Mouse (Mus musculus): ENCODE data around the gene Slc12a9. TPM values are rescaled to one million over a fixed set of nuclear protein-coding genes. Genes with fewer than 3 reads are reported as not detected.

The Slc12a9 gene
- polyA plus RNA-seq (2012; rRNA removed), result 22.5 and 24.1 TPM in 2 replicates

- no peaks in the 10 kb centered on the region for H3K4me1 ChIP-seq (ENCODE audit: control insufficient read depth, insufficient read depth, low read length)
- DNase-seq, result peak; percentile 98
- H3K4me3 ChIP-seq (replicated peaks; ENCODE audit: extremely low read depth, low read depth, low read length), result peak within 1 kb of the TSS; percentile 73
- under 1% methylated on average over 44 of the region's 44 CpGs for WGBS
- TF ChIP-seq POLR2A (IDR thresholded peaks at IDR 0.05; ENCODE audit: borderline replicate concordance, extremely low read depth, low read depth, low read length) (peak; percentile 53; the same call in 1 of the 2 replicates), CTCF (IDR thresholded peaks at IDR 0.05; ENCODE audit: insufficient read depth, low read length) (peak; percentile 77)
Measured at GRCm38 (mm10) chr5:137333512-137334174, at the start of gene Slc12a9. Gene Slc12a9, minus strand, starts transcription at chr5:137333597.

- peak; percentile 66 for DNase-seq
- peaks cover 7% of the 10 kb centered on the region for H3K4me1 ChIP-seq (ENCODE audit: control insufficient read depth, insufficient read depth, low read length)
- H3K4me3 ChIP-seq (replicated peaks; ENCODE audit: extremely low read depth, low read depth, low read length), result no peak overlapping the region
- 43% methylated on average over 4 of the region's 4 CpGs for WGBS
- TF ChIP-seq CTCF (IDR thresholded peaks at IDR 0.05; ENCODE audit: insufficient read depth, low read length), result peak; percentile 88
- no peak for TF ChIP-seq POLR2A (IDR thresholded peaks at IDR 0.05; ENCODE audit: borderline replicate concordance, extremely low read depth, low read depth, low read length)
Measured at GRCm38 (mm10) chr5:137381152-137381551, 47.8 kb upstream of the Slc12a9 start.

GRCm38 (mm10) chr5:137377603-137378002 is 44.2 kb upstream of the Slc12a9 start:
- TF ChIP-seq CTCF (IDR thresholded peaks at IDR 0.05; ENCODE audit: insufficient read depth, low read length), result no peak
- TF ChIP-seq POLR2A (IDR thresholded peaks at IDR 0.05; ENCODE audit: borderline replicate concordance, extremely low read depth, low read depth, low read length), result no peak
- peaks cover 11% of the 10 kb centered on the region for H3K4me1 ChIP-seq (ENCODE audit: control insufficient read depth, insufficient read depth, low read length)
- H3K4me3 ChIP-seq (replicated peaks; ENCODE audit: extremely low read depth, low read depth, low read length), result no peak overlapping the region
- DNase-seq, result no peak
- WGBS, result 15% methylated on average over 11 of the region's 15 CpGs

DNA sequence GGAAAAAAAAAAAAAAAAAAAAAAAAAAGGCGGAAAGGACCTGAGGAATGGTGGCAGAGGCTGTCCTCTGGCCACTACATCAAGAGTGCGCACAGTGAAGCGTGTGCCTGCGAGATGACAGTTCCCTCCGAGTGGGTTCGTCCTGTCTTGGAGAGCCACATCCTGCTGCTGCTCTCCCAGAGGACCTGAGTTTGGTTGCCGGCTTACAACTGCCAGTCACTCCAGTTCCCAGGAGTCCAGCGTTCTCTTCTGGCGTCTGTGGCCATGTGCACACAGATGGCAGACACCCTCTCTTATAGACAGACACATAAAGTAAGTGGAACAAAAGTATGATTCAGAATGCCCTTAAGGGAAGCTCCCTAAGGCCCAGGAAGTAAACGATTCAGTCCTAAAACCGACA is 43.8 kb upstream of the Slc12a9 start:
- 10% methylated on average over 11 of the region's 11 CpGs for WGBS
- no peak overlapping the region for H3K4me3 ChIP-seq (replicated peaks; ENCODE audit: extremely low read depth, low read depth, low read length)
- no peak for DNase-seq
- TF ChIP-seq POLR2A (IDR thresholded peaks at IDR 0.05; ENCODE audit: borderline replicate concordance, extremely low read depth, low read depth, low read length) (no peak), CTCF (IDR thresholded peaks at IDR 0.05; ENCODE audit: insufficient read depth, low read length) (no peak)
- H3K4me1 ChIP-seq (ENCODE audit: control insufficient read depth, insufficient read depth, low read length), result peaks cover 11% of the 10 kb centered on the region

DNA sequence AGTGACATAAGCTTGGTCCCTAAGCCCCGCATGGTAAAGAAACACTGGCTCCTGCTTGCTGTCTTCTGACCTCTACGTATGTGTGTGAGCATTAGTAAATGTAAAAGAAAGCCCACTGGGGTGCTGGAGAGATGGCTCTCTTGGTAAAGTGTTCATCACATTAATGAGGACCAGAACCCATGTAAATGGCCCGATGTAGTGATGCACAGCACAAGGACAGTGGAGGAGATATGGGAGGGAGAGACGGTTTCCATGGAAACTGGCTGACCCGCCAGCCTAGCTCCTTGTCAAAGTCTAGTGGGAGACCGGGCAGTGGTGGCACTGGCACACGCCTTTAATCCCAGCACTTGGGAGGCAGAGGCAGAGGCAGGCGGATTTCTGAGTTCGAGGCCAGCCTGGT is 43.3 kb upstream of the Slc12a9 start:
- no peak for DNase-seq
- no peak for TF ChIP-seq POLR2A (IDR thresholded peaks at IDR 0.05; ENCODE audit: borderline replicate concordance, extremely low read depth, low read depth, low read length)
- TF ChIP-seq CTCF (IDR thresholded peaks at IDR 0.05; ENCODE audit: insufficient read depth, low read length), result no peak
- WGBS, result 43% methylated on average over 9 of the region's 9 CpGs
- Histone ChIP-seq H3K4me1 (ENCODE audit: control insufficient read depth, insufficient read depth, low read length) (peaks cover 11% of the 10 kb centered on the region), H3K4me3 (replicated peaks; ENCODE audit: extremely low read depth, low read depth, low read length) (no peak overlapping the region)

DNA sequence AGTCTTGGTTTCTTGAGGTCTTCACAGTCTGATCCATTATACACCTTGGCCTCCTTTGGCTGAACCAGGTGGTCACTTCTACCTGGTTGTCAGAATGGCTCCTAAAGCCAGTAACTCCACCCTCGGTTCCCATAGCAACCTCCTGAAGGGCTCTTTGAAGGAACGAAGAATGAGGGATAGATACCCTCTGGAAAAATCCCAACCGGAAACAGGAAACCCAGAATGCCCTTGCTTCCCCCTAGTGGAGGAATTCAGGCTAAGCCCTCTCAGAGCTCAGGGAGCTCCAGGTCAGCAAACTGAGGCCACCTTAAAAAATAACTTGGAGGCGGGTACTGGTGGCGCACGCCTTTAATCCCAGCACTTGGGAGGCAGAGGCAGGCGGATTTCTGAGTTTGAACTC is 42.8 kb upstream of the Slc12a9 start:
- DNase-seq, result peak; percentile 43
- H3K4me1 ChIP-seq (ENCODE audit: control insufficient read depth, insufficient read depth, low read length), result peaks cover 11% of the 10 kb centered on the region
- no peak overlapping the region for H3K4me3 ChIP-seq (replicated peaks; ENCODE audit: extremely low read depth, low read depth, low read length)
- no peak for TF ChIP-seq POLR2A (IDR thresholded peaks at IDR 0.05; ENCODE audit: borderline replicate concordance, extremely low read depth, low read depth, low read length)
- peak; percentile 48; the same call in 1 of the 2 replicates for TF ChIP-seq CTCF (IDR thresholded peaks at IDR 0.05; ENCODE audit: insufficient read depth, low read length)
- 32% methylated on average over 7 of the region's 7 CpGs for WGBS

DNA sequence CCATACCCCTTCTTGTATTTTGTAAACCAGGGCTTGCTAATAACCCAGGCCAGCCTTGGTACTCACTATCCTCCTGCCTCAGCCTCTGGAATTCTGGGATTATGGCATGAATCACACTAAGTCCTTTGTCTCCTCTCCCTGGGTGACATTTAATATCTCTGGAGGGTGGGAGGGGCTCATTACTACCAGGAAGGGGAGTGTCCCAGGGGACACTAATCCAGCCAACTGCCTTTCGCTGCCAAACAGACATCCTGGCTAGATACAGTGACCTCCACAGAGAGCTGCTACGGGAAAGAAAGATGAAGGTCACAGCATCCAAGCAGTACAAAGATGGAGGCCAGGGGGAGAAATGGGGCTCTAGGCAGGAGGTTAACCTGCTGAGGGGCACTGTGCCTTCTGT is 42.2 kb upstream of the Slc12a9 start:
- Histone ChIP-seq H3K4me1 (ENCODE audit: control insufficient read depth, insufficient read depth, low read length) (peaks cover 11% of the 10 kb centered on the region), H3K4me3 (replicated peaks; ENCODE audit: extremely low read depth, low read depth, low read length) (no peak overlapping the region)
- DNase-seq, result no peak
- 21% methylated on average over 2 of the region's 2 CpGs for WGBS
- no peak for TF ChIP-seq POLR2A (IDR thresholded peaks at IDR 0.05; ENCODE audit: borderline replicate concordance, extremely low read depth, low read depth, low read length)
- no peak for TF ChIP-seq CTCF (IDR thresholded peaks at IDR 0.05; ENCODE audit: insufficient read depth, low read length)

GRCm38 (mm10) chr5:137374521-137375080 is 41.2 kb upstream of the Slc12a9 start:
- peaks cover 11% of the 10 kb centered on the region for H3K4me1 ChIP-seq (ENCODE audit: control insufficient read depth, insufficient read depth, low read length)
- DNase-seq, result no peak
- TF ChIP-seq CTCF (IDR thresholded peaks at IDR 0.05; ENCODE audit: insufficient read depth, low read length) (no peak), POLR2A (IDR thresholded peaks at IDR 0.05; ENCODE audit: borderline replicate concordance, extremely low read depth, low read depth, low read length) (no peak)
- WGBS, result 61% methylated on average over 4 of the region's 4 CpGs
- no peak overlapping the region for H3K4me3 ChIP-seq (replicated peaks; ENCODE audit: extremely low read depth, low read depth, low read length)

DNA sequence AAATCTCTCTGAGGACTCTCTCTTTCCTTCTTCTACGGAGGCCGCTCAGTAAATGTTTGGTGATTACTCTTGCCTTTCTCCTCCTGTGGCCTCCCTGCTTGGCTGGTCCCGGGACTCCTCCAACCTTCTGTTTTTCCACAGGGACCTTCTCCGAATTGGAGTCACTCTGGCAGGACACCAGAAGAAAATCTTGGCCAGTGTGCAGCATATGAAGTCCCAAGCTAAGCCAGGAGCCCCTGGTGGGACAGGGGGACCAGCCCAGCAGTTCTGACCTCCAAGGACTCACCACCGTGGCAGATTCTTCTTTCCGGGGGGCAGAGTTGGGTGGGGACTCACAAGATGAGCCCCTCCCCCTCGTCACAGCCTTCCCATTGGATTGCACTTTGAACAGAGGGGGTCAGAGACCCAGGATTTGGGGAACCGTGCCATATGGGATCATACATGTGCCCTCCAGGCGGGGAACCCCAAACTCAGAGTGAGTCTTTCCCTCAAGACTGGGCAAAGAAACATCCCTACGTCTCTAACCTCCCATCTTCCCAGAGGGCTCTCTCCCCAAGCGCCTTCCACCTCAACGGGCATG is 40.1 kb upstream of the Slc12a9 start:
- H3K4me1 ChIP-seq (ENCODE audit: control insufficient read depth, insufficient read depth, low read length), result peaks cover 11% of the 10 kb centered on the region
- DNase-seq, result no peak
- H3K4me3 ChIP-seq (replicated peaks; ENCODE audit: extremely low read depth, low read depth, low read length), result no peak overlapping the region
- 62% methylated on average over 12 of the region's 12 CpGs for WGBS
- TF ChIP-seq POLR2A (IDR thresholded peaks at IDR 0.05; ENCODE audit: borderline replicate concordance, extremely low read depth, low read depth, low read length) (no peak), CTCF (IDR thresholded peaks at IDR 0.05; ENCODE audit: insufficient read depth, low read length) (no peak)
